Mouse (Mus musculus) C2C12 (cell line): ENCODE measurements around the gene Olfr643.

ENCODE experiments used
- CEBPB ChIP-seq: IDR thresholded peaks from one replicate; pipeline ENCODE4 v1.6.1; 2011; ENCODE audit warnings: low read depth, mild to moderate bottlenecking, control low read depth, moderate library complexity
- CTCF ChIP-seq: IDR thresholded peaks from one replicate; pipeline ENCODE4 v1.5.1; 2011; ENCODE audit not compliant: control insufficient read depth, insufficient read depth, insufficient read length
- FOSL1 ChIP-seq: IDR thresholded peaks from one replicate; pipeline ENCODE4 v1.8.0; 2011; ENCODE audit warnings: mild to moderate bottlenecking, low read length; ENCODE audit not compliant: poor library complexity, insufficient read depth, severe bottlenecking
- MAX ChIP-seq: IDR thresholded peaks from one replicate; pipeline ENCODE4 v1.6.1; 2011; ENCODE audit warnings: mild to moderate bottlenecking, control low read depth
- MYOD1 ChIP-seq: IDR thresholded peaks from one replicate; pipeline ENCODE4 v1.6.1; 2011; ENCODE audit warnings: low read depth; ENCODE audit not compliant: control insufficient read depth, insufficient read length
- MYOG ChIP-seq: IDR thresholded peaks from one replicate; pipeline ENCODE4 v1.6.1; 2011; ENCODE audit not compliant: control insufficient read depth, insufficient read length; ENCODE audit errors: extremely low read depth
- USF1 ChIP-seq: IDR thresholded peaks from one replicate; pipeline ENCODE4 v1.6.1; 2011; ENCODE audit warnings: low read depth, mild to moderate bottlenecking, control low read depth, moderate library complexity

DNA sequence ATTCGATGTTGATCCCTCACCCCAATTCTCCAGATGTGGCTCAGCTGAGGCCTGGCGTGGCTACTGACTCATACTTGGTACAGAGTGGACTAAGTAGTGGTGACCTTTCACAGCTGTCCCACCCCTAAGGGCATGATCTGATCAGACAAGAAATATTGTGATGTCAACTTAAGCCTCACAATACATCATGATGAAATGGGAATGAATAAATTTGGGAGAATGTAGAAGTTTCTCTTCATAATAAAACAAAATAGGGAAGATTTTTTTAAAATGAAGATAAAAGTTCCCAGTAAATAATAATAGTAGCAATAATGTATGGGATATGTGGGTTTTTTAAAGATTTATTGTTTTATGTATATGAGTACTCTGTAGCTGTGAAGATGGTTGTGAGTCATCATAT is 13.3 kb upstream of the Olfr643 start, which contains the start of gene Ubqlnl:
- TF ChIP-seq CTCF (no peak), MYOG (no peak), USF1 (no peak), MAX (no peak), FOSL1 (no peak), MYOD1 (no peak), CEBPB (no peak)
